Mouse (Mus musculus) left cerebral cortex, postnatal 4 days (tissue): Measurements from ENCODE around the gene Emx1. TPM values are rescaled to one million over a fixed set of nuclear protein-coding genes. Genes with fewer than 3 reads are reported as not detected.

Experiments
- DNase-seq: peaks from one replicate; pipeline ENCODE4 v3.0.0-alpha.2; 2022
- intact Hi-C: fragments of 180-260 bp; cut with DNase I; formaldehyde crosslinking; loops from one replicate; pipeline ENCODE4 v1.15.1; 2025
- total RNA-seq, 2 experiments: library from RNA; stranded (reverse); gene quantifications; 2 replicates each; pipeline ENCODE4 v1.2.3; 2021

Gene Emx1
- total RNA-seq, 2 experiments from 2014 or later, result 41.1 to 50.2 TPM

DNA sequence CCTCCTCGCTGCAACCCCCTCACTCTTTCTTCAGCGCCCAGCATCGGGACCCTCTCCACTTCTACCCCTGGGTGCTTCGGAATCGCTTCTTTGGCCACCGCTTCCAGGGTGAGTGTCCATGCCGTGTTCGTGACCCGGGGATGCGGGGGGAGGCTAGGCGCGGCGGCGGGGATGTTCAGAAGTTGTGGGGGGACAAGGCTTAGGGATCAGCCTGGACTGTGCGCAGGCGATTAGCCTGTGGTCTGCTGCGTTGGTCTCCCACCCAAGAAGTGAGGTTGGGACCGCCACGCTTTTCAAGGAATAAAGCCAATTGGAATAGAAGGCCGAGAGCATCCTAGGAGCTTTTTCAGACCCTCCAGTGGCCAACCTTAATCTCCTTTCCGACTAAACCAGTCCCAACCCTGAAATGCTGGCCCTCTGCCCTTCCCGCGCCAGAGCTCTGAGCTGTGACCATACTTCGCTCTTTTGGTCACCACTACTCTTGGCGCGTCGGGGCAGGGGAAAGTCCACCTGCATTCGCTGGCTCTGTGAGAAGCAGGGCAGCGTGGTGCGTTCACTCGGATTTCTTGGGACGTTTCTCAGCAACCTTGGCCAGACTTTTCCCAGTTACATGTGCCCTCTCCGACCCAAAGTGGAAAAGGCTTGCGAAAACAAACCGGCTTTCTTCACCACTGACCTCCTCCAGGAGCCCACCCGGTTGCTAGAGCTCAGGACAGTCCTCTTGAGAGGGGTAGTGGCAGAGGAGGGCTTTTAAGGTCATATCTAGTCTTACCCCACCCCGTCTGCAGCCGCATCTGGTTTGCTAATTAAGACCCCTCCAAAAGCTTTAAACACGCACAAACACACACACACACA lies 1.2 kb downstream of the Emx1 start:
- DNase-seq, result no peak
- intact Hi-C loops, result loop anchor here (10.0 kb wide), 1 partner anchor 146 kb away; the partner anchor contains the start of gene Sfxn5

GRCm38 (mm10) chr6:85189361-85189760 lies 2.1 kb downstream of the Emx1 start:
- intact Hi-C loops, result loop anchor here (10.0 kb wide), 1 partner anchor 145 kb away; the partner anchor contains the start of gene Sfxn5
- DNase-seq, result no peak

- intact Hi-C loops, result loop anchor here (10.0 kb wide), 1 partner anchor 145 kb away; the partner anchor contains the start of gene Sfxn5
- DNase-seq, result no peak
Observed at GRCm38 (mm10) chr6:85189911-85190591, 2.8 kb downstream of the Emx1 start.

- intact Hi-C loops, result no loop called here
- no peak for DNase-seq
Observed at GRCm38 (mm10) chr6:85190671-85191070, 3.4 kb downstream of the Emx1 start.

GRCm38 (mm10) chr6:85191751-85192440 lies 4.7 kb downstream of the Emx1 start:
- DNase-seq, result no peak
- intact Hi-C loops, result no loop called here

DNA sequence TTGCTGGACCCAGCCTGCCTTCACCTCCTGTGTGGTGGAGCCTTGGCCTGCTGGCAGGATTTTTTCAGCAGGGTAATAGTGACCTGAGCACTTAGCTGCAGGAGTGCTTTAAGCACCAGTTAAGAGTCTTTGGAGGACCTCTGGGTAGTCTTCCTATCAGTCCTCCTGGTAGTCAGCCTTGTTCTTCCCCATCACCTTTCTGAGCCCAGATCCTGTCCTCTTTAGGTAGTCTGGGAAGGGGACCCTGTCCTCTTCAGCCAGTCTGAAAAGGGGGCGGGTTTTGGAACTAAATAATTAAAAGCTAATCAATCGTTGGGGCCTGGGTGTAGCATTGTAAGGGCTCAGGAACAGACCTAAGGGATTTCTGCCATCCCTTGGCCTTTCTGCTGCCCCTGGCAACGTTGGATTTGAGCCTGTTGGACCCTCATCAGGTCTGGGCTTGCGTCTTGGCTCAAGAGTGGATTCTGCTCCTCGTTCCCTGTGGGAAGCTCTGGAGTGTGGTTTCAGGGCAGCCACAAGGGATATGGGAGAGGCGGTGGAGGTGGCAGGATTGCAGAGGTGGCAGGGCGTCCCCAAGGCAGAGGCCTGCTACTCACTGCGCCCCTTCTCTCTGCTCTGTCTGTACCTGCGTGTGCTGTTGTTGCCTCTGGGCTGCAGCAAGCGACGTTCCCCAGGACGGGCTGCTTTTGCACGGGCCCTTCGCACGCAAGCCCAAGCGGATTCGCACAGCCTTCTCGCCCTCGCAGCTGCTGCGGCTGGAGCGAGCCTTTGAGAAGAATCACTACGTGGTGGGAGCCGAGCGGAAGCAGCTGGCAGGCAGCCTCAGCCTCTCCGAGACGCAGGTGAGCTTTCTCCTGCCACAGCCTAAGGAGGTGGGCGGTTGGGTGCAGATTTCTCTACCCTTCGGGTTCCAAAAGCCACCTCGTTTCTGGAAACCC lies 6.4 kb downstream of the Emx1 start:
- no peak for DNase-seq
- intact Hi-C loops, result no loop called here

DNA sequence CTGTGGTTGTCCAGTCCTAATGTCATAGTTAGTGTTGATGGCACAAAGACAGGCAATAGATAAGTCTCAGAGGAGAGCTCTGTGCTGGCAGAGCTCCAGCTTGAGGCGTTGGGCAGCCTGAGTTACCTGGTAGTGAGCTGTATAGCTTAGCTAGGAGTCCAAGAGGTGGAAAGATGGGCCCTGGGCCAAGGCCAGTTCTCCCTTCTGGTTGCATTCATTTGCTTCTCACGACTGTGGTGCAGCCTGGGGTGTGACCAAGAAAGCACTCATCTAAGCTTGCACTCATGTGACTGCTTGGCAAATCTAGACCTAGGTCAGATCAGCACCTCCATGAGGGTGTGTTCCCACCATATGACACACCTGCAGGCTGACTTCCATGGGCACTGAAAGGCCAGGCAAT lies 10.7 kb downstream of the Emx1 start:
- DNase-seq, result no peak
- intact Hi-C loops, result no loop called here

DNA sequence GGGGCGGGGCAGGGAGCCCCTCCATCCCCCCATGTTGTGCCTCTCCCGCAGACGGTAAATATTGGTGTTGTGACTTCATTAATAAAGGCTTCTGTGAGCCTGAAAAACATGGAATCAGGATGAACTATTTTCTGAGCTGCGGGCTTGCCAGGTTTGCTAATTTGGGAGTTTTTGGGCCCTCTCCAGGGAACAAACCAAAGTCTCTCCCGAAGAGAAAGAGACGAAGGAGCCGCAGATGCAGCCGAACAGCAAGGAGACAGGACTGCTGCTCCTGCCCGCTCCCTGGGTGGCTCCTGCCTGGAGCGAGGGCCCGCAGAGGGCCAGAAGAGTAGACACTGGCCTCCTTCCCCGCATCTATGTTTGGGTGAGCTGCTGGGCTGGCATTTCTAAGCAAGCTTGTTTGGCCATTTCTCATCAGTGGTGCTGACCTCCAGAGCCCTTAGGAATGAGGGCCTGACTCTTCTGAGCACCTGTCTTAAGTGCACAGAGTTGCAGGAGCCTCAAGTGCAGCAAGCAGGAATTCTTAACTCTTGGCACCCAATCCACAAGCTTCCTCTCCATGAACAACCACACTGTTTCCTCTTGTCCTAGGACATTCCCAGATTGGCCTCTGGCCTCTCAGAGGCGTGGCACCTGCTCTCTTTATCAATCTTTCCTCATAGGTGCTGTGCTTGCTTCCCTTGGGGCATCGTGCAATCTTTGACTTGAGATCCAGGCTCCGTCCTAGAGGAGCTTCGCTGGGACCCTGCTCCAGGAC lies 19.1 kb downstream of the Emx1 start:
- no peak for DNase-seq
- intact Hi-C loops, result no loop called here

DNA sequence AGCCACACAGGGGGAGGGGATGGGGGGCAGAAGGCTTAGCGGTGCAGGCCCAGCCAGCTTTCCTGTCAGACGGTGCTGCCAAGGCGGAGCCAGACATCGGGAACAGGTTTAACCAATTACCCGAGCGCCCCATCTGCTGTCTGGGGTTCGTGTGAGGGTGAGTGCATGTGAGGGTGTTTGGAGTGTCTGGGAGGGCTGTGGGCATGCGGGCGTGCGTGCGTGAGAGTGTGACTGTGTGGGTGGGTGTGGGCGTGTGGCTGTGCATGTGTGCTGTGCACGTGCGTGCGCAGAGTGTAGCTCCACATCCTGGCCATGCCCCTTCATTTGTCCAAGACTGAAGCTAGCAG lies 19.7 kb downstream of the Emx1 start:
- intact Hi-C loops, result no loop called here
- no peak for DNase-seq

- DNase-seq, result no peak
- intact Hi-C loops, result no loop called here
Observed at GRCm38 (mm10) chr6:85207345-85207744, 20.1 kb downstream of the Emx1 start.

DNA sequence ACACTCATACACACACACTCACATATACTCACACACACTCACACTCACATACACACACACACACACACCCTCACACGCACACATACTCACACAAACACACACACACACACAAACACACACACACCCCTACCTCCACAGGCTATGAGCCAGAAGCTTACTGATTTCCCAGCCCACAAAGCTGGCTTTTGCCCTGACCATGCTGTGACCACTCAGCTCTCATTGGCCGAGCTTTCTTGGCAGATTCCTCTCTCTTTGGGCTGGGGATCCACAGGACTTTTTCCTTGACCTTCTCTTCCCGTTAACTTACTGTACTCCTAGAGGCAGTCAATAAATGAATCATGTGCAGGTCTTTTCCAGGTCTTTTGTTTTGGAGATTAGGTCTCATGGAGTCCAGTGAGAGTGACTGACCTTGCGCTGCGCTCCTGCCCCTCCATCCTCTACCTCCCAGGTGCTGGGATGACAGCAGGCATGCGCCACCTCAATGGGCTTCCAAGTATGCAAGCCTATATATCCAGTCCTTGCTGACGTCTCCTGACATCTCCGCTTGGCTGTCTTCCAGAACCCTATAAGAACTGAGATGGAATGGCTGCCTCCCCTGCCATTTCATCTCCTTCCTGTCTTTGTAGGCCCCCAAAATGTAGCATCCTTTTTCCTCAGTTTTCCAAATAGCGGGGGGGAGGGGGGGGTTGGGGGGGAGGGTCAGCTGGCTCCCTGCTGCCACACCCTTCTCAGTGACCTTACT lies 22.2 kb downstream of the Emx1 start:
- no peak for DNase-seq
- intact Hi-C loops, result no loop called here

GRCm38 (mm10) chr6:85210686-85211085 lies 23.4 kb downstream of the Emx1 start:
- intact Hi-C loops, result no loop called here

GRCm38 (mm10) chr6:85218251-85218650 lies 31.0 kb downstream of the Emx1 start:
- intact Hi-C loops, result no loop called here
- DNase-seq, result no peak

More at GRCm38 (mm10) chr6:85210686-85211085, 23.4 kb downstream of the Emx1 start:
- no peak for DNase-seq

GRCm38 (mm10) chr6:85218684-85219445 lies 31.6 kb downstream of the Emx1 start:
- intact Hi-C loops, result no loop called here
- DNase-seq, result no peak

DNA sequence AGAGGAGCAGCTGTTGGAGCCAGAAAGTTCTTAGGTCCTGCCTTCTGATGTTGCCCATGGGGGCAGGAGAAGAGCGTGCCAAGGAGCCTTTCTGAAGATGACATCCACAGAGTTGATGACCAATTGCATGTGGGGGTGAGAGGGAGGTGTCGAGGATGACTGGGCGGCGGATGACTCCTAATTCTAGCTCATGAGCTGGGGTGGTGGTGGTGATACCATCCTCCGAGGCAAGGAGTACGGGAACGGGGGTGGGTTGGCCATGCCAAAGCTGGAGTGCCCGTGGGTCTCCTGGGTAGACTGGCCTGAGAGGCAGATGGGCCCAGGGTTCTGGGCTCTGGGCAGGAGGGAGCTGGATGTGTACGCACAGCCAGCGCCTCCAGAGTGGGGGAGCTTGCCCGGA lies 32.5 kb downstream of the Emx1 start:
- no peak for DNase-seq
- intact Hi-C loops, result no loop called here

- no peak for DNase-seq
- intact Hi-C loops, result no loop called here
Observed at GRCm38 (mm10) chr6:85220917-85221316, 33.7 kb downstream of the Emx1 start.

DNA sequence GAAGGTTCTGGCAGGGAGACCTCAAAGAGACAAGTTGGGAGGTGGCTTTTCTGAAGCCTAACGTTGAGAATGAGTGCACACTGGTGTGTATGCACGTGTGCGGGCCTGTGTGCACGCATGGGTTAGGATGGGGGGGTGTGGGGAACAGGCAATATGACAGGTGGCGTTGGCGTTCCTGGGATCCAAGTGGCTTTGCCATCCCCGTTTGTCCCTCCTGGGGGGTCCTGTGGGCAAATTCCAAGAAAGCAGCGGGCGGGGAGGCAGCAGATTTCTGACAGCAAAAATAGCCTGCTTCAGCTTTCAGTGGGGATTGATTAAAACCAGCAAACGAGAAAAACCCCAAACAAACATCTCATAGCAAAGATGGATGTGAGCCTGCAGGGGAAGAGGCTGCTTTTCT lies 35.3 kb downstream of the Emx1 start:
- DNase-seq, result no peak
- intact Hi-C loops, result no loop called here

- DNase-seq, result no peak
- intact Hi-C loops, result no loop called here
Observed at GRCm38 (mm10) chr6:85223498-85224150, 36.4 kb downstream of the Emx1 start.
